Mouse (Mus musculus) embryo, embryonic 11 days (tissue): ENCODE data around the gene Mfap5.
"Not testable (repeated sequence)": the region's sequence is repeated elsewhere in the genome, so short reads cannot be mapped to it uniquely, and the experiment has no call there.

ENCODE experiments used
- DNase-seq: peaks from one replicate; pipeline ENCODE4 v3.0.0-alpha.2; 2015

Mfap5 gene

DNA sequence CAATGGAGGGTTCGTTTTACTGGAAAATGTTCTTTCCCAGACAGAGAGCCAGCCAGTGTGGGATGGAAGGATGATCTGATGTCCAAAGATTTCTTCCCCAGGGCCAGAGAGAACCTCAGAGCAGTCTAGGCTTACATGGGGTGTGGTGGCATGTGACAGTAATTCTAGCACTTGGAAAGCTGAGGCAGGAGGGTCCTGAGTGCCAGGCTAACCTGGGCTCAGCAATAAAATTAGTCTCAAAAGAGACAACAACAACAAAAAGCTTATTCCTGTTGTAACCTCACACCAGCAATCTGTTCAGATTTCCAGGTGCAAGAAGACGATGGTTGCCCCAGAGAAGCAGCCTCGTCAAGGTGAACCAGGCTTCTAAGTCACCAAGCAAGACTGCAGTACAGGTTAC lies at the start of gene Mfap5:
Gene Mfap5 (plus strand): TSS at position 301 of the 400 bp plus-strand sequence.
- DNase-seq: no peak

DNA sequence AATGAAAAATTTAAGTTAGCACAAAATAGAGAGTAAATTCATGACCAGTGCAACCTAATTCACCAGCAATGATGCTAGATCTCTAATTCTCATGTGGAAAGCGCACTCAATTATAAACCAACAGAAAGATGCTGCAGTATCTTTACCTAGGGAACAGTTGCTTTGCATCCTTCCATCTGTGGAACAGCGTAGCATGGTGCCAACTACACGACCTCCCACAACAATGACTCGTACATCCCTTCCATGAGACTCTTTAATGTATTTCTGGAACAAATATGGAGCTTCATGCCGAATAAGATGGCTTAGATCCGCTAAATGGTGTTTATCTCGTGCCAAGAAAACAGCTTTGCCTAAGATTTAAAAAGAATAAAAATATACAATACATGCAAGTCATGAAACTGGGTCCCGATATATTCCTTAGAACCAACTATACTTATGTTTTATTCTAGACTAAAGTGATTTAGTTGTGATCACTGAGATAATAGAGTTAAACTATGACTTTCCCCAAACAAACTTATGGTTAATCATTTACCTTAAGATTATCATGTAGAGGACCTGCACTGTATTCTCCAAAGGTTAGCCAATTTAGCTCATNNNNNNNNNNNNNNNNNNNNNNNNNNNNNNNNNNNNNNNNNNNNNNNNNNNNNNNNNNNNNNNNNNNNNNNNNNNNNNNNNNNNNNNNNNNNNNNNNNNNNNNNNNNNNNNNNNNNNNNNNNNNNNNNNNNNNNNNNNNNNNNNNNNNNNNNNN lies 46.5 kb upstream of the Mfap5 start:
- DNase-seq: no peak

DNA sequence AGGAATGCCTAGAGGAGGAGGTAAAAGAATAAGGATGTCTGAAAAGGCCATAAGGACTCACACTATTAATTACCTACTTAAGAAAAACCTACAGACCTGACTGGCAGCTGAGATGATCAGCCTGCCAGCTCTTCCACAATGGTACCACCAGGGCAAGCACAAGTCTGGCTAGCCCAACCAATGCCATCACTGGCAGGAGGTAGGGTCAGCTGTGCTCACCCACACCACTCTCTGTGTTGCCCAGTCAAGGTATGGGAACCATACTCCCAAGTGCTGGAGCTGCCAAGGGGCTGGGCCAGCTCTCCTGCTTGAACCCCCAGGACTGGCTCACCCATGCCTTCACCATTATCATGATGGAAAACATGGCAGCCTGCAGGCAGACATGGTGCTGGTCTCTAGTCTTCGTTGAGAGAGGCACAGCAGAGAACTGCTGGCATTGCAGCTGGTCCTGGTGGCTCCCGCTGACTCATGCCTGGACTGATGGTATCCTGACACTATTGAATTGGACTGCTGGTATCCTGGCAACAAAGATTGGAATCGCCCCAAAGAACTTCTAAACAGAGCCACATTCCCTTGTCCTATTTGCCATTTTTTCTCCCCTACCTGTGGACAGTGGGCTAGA lies 39.4 kb upstream of the Mfap5 start:
- no peak for DNase-seq

DNA sequence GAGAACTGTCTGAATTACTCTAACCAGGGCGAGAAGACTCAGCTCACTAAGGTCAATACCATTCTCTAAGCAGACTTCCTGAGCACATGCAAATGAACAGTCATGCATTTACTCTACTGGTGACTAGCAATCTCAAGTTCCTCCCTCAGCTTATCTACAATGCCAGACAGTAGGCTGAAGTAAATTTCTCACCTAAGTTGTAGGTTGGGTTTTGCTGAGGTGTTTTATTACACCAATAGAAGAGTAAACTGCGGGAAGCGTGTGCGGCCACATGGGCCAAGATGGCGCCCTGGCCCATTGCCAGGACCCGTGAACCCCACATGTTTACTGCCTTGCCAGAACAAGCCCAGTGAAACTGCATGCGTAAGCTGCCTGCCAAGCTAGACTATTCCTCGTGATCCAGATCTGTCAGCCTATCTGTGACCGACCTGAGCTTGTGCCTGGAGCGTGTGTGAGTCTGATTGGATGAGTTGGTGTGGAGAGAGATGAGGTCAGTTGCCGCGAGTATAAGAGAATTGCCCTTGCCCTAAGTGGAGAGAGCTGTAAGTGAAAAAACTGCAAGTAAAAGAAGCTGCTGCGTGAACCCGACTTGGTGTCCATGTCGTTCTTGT lies 36.5 kb upstream of the Mfap5 start:
- DNase-seq: no peak

DNA sequence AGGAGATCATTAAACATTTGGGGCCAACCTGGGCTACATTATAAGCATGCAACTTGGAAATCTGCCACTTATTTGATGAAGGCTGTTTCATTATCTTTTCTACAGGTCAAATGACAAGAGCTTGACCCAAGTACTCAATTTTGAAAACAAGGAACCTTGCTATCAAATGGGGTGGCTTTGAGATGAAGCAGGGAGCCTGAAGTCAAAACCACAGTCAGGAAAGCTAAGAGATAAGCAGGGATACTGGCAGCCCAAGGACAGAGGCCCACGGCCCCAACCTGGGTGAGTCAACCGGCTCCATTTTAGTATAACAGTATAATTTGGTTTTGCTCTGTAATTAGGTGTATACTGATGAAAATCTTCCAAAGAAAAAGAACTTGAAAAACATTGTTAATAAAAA lies 35.4 kb upstream of the Mfap5 start:
- DNase-seq: no peak

DNA sequence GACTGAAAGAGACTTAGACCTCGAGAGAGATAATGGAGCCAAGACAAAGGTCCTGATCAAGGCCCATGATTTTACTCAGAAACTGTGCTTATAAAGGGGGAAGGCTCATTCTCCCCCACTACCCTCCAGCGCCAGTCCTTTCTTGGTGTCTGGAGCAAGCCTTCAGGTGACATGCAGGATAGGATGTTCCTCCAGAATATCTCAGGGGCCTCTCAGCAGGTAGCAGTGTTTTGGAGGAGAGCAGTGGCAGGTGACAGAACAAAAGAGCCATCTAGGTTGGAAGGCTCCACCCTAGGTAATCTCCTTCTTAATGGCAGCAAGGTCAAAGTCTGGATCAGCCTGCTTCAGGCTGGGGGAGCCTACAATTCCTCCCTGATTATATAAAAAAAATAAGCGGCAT lies 34.2 kb upstream of the Mfap5 start:
- not testable (repeated sequence) for DNase-seq

DNA sequence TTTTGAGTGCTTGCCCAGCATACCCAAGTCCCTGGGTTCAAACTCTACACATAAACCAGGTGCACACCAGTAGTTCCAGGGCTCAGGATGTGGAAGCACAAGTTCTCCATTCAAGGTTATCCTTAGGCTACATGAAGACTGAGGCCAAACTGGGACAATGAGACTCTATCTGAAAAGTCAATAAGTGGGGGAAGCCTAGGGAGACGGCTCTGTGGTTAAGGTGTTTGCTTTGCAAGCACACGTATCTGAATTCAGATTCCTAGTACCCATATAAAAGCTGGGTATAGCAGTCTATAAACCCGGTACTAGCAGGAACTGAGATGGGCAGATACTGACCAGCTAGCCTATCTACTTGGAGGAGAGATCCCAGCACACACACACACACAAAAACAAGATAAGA lies 27.6 kb upstream of the Mfap5 start:
- no peak for DNase-seq

DNA sequence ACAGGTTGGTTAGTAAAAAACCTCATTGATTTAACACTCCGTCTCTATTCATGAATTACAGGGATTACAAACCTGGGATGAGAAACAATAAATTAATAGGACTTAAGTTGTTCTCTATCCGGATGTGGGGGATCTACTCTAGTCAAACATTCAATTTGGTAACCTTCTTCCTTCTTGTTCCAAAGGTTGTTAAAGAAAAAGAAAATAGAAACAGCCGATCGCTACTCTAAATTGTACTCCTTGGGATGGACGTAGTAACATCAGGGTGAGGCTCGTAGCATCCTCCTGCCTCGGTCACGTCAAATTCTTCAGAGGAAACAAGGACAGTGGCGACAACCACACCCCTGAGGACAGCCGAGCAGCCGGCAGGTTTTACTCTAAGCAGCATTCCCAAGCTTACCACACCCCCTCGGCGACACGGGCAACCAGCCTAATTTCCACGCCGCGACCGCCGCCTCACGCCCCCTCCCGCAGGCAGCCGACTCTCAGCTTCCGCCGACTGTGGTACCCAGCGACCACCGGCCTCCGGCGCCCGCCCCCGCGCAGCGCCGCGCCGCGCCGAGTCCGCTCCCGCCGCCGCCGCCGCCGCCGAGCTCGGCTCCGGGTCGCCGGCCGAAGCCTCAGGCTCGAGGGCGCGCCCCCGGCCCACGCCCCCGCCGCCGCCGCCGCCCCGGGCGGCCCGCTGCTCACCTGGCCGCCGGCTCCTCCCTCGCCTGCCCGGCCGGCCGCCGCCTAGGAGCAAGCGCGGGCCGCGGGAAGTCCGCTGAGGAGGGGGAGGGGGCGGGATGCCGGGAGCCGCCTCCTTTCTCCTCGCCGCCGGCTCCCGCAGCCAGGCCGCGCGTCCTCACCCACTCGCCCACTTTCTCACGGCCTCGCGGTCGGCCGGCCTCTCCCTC lies 20.0 kb upstream of the Mfap5 start:
- no peak for DNase-seq

DNA sequence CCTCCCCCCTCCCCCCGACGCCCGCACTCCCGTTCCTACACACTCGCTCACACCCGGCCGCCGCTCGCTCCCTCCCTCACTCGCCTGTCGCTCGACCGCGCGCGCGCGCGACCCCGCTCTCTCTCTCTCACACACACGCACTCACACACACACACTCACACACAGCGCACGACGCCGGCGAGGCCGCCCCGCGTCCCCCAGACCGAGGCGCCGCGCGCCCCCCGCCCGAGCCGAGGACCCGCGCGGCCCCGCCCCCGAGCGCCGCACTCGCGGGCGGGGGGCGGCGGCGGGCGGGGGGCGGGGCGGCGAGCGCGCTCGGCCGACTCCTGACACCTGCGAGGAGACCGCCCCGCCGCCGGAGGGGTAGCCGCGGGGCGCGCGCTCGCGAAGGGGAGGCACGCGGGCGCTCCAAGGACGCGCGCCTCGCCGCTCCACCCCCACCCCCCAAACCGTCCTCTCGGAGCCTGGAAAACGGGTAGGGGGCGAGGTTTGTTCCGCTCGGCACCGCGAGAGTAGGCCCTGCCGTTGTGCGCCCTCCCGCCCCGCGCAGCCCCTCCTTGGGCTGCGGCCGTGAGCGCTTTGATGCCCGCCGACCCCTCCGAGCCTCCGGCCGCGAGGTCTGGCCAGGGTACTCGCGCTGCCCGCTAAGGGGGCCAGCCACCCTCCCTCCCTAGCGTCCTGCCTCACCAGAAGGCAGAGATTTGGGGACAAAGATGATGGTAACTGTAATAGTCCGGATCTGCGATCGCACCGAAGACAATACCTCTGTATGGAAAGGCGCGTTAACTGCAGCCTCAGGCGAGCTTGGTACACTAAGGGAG lies 19.1 kb upstream of the Mfap5 start:
- peak; percentile 93 for DNase-seq

DNA sequence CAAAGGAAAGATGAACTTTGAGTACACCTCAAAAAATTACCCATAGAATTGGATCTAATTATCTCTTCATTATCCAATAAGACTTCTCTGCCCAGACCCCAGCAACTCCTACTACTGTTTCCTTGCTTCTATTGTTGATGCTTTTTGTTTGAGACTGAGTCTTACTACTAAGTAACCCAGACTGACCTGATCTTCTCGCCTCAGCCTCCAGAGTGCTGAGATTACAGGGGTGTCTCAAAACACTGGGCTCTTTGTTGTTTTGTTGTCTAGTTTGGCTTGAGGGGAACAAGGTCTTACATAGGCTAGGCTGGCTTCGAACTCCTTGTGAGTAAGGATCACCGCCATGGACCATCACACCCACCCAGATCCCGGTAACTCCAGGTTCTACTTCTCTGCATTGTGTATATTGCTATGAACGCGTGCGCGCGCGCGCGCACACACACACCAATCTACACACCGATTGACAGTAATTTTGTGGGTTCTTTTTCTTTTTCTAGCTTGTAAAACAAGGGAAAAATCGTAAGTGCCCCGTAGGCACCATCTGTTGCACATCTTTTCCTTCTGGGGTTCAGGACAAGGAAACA lies 14.6 kb upstream of the Mfap5 start:
- peak; percentile 55 for DNase-seq

DNA sequence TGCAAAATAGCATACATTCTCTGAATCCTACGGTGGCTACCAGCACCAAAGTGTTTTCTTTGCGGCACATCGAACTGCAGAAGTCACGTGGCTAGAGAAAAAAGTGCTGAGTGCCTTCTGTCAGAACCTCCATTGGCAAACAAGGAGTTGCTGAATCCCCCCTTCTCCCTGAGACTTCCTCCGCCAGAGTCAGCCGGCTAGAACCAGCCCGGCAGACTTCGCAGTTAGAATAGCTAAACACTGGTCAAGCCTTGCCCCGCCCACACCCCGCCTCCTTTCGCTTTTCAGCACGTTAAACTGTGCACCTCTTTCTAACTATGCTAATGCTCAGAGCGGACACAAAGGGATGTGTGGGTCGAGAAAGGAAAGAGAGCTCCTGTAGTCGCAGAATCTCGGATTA lies 14.1 kb upstream of the Mfap5 start:
- peak; percentile 96 for DNase-seq

DNA sequence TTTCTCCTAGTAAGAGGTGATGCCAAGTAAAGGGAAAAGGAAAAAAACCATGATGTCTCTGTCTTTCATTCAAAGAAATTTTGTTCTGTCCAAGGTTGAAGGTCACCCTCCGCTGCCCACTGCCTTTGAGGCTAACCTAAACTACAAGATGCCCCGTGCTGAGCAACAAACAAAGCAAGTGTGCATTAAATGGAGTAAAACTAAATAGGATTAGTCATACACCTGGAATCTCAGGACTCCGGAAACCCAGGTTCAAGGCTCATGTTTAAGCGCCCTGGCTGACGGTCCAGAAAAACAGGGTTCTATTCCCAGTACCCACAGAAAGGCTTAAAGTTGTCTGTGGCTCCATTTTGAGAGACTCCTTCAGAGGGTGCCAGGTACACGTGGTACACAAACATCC lies 13.2 kb upstream of the Mfap5 start:
- DNase-seq: peak; percentile 22

DNA sequence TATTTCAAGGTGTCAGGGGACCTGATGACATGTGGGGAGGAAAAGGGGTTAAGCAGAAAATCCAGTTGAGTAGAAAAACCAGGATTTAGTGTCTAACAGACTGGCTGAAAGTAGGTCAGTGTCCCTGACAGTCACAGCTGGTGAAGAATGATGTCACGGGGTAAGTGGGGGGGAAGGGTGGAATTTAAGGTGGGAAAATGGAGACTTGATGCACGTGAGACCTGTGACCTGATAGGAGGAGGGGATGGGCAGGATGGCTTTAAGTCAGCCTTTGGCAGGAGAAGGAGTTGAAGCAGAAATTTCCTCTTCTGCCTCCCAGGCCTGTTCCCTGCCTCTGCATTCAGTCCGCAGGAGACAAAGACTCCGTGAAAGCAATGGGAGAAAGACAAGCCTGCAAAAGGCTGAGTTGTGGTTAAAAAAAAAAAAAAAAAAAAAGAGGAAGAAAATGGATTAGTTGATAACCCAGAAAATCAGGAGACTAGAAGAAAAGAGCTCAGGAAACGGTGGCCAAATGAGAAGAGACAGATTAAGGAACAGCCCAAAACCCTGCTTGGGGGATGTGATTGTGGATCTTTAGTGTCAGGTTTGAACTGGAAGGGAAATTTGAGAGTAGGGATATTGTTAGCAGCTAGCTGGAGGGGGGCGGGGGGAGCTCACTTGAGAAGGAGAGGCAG lies 11.7 kb upstream of the Mfap5 start:
- peak; percentile 43 for DNase-seq

DNA sequence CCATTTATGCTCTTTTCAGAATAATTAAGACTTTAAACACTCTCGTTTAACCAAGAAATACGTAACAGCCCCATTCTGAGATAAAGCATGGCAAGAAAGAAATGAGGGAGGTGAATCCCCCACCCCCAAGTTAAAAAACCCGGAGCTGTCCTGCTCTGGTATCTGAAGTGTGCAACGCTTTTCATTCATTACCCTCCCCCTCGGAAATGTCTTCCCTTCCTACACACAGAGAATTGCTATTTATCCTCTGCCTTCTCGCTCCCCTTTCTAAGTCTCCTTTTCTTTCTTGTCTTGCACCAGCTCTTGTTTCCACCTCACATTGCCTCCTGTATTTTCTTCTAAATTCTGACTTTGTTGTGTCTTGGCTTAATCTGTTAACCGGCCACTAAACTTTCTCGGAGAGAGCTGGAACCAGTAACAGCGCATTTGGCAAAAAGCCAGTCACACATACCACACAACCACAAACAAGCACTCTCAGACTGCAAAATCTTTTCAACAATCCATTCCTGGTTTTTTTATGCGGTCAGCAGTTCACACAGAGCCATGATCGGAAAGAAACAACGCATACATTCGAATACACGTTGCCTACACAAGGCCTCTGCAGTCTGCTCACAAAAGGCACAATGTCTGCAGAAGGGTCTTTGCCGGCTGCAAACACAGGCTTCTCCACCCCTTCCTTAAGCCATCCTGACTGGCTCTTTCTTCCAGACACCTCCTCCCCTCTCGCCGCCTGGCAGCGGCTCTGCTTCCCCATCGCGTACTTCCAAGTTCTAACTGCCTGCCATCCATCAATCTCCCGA lies 10.4 kb upstream of the Mfap5 start:
- DNase-seq: peak; percentile 78

DNA sequence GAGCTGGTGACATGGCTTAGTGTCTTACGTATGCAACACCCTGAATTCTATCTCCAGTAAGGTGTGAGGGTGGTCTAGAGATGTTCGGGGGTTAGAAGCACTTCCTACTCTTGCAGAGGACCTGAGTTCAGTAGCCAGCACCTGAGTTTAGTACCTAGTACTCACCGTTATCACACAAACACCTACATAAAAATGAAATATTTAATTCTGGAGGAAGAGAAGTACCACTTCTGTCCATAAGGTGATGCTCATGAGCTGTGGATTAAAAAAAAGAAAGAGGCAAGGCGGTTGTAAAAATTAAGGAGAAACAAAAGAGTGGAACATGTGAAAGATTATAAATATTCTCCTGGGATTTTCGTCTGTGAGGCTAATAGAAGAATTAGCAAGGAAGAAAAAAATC lies 9.1 kb upstream of the Mfap5 start:
- DNase-seq: peak; percentile 47

DNA sequence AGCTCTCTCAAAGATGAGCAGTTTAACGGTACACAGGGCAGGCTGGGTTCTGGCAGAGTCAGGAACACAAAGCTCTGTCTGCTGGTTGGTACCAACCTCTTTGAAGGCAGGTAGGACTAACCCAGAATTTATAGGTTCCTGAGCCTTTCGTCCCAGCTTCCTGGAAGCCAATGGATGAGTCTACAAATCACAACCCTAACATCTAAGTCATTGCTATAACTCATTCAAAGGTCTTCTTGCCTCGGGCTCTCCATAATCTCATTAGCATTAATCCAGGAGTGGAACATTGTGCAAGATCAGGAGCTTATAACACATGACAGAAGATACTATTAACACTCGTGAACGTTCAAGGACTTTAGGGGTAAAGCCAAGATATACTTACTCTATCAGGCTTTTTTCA lies 7.0 kb upstream of the Mfap5 start, which contains the start of gene Rimklb:
Gene Rimklb (minus strand): TSS at position 101 of the 400 bp plus-strand sequence.
- DNase-seq: no peak

DNA sequence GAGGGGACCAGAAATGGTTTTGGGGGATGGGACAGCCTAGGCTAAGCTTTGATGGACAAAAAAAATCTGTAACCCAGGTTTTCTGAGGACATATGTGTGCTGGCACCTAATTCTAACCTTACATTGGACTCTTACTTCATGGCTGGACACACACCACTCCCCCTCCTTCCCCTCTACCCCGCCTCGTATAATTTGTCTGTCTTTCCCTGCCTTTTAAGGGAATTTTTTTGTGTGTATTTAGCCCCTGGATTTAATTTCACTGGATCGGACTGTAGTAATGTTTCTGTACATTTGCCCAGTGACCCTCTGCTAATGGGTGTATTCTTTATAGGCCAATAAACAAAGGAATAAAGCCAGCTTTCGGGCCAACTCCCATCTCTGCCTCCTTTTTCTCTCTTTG lies 604 bp upstream of the Mfap5 start:
- no peak for DNase-seq

DNA sequence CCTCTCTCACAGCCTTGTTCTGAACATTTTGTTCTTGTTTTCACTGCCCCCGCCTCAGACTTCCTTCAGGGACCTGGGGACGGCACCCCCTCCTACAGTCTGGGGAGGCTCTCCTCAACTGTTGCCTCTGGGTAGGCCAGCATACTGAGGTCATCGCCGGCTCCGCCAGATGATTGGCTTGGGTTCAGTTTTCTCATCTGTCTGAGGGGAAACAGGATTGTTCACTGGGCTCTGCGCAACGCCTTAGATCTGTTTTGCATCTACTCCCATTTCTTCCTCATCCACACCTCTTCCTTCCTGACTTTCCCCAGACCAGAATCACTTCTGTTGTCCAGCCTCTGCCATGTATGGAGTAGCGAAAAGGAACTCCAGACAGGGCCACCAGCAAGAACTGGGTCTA lies 2.8 kb downstream of the Mfap5 start:
- no peak for DNase-seq

DNA sequence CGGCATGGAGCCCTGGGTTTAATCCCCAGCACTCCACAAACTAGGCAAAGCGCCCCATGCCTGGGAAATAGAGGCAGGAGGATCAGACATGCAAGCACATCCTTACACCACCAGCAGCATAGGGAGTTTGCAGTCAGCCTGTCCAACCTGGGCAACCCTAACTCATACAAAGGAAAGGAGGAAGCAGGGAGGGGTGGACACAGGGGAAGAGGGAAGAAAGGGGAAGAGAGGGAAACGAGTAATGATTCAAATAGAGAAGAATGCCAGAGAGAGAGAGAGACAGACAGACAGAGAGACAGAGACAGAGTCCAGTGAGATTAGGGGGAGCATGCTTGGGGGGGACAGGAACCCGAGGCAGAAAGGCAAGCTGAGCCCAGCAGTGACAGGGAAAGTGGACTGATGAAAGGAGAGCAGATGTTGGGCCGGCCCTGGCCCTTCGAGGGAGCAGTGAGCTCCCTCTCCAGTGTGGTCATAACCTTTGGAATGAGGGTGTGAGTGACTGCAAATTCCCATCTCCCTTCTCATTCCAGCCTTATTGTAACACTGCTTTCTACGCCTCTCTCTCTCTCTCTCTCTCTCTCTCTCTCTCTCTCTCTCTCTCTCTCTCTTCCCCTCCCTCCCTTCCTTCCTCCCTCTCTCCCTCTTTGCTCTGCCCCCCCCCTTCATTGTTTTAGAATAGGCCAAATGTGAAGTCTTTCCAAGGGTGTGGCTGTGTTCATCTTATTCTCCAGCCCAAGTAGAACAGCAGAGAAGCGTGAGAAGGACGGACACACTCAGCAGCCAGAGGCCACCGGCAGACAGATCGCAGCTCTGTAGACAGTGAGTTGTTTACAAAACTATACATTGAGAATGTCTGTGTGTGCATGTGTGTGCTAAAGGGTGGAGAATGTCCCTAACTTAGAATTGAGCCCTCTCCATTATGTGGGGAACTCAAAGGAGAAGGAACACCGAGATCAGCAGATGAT lies 7.6 kb downstream of the Mfap5 start:
- DNase-seq: no peak
